Mouse (Mus musculus) spleen, adult 12 weeks (tissue): ENCODE results near the gene Vmn1r227.

Source experiments
- DNase-seq: peaks from one replicate; pipeline ENCODE4 v3.0.0; 2022; ENCODE audit warnings: low spot score

Vmn1r227 gene

GRCm38 (mm10) chr17:20729543-20729942 lies at the start of gene Vmn1r227:
Gene Vmn1r227, plus strand, starts transcription at chr17:20729843.
- DNase-seq: no peak

DNA sequence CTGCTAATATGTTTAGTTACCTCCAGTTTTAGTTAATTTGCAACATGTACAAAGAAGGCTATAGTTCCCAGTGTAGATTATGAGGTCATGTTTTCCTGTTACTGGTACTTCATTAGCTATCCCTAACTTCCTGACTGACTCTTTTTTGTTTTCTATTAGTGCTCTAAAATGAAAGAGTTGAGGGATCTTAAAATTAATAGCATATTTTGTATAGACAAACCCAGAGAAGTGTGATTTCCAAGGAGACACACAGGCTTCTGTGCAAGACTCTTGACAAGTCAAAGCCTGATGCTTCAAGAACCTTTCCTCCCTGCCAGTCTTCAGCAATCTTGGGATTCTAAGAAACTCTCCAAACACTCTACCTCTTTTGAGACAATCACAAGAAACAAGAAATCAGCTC lies 47.1 kb upstream of the Vmn1r227 start, which contains the start of gene Vmn1r226:
TSS of gene Vmn1r226 (plus strand) at position 301 of the 400 bp plus-strand sequence.
- no peak for DNase-seq

GRCm38 (mm10) chr17:20786057-20786456 lies 56.4 kb downstream of the Vmn1r227 start, which contains the start of gene Vmn1r228:
Gene Vmn1r228, minus strand, starts transcription at chr17:20786157.
- no peak for DNase-seq
